Mouse (Mus musculus): ENCODE measurements around the gene Ly6g6d. TPM values are rescaled to one million over a fixed set of nuclear protein-coding genes. Genes with fewer than 3 reads are reported as not detected.

Ly6g6d gene
- polyA plus RNA-seq (2012; rRNA removed) = 2.5 and 3.0 TPM in 2 replicates

GRCm38 (mm10) chr17:35077786-35078233, at the start of gene Ly6g6d:
Gene Ly6g6d, minus strand, starts transcription at chr17:35078065.

GRCm38 (mm10) chr17:35126206-35126611, 48.3 kb upstream of the Ly6g6d start, which contains the start of gene D17H6S53E:
Gene D17H6S53E, plus strand, starts transcription at chr17:35126373.

GRCm38 (mm10) chr17:35121871-35122303, 44.0 kb upstream of the Ly6g6d start, which contains the start of gene Csnk2b:
Gene Csnk2b, minus strand, starts transcription at chr17:35122053.

GRCm38 (mm10) chr17:35121143-35121799, 43.4 kb upstream of the Ly6g6d start, which contains the start of gene Gpank1:
Gene Gpank1, plus strand, starts transcription at chr17:35121455.

GRCm38 (mm10) chr17:35115046-35116019, 37.5 kb upstream of the Ly6g6d start, which contains the start of gene Ly6g5b:
Gene Ly6g5b, minus strand, starts transcription at chr17:35115428.

GRCm38 (mm10) chr17:35108097-35108496, 30.2 kb upstream of the Ly6g6d start, which contains the start of gene Ly6g5c:
Gene Ly6g5c, plus strand, starts transcription at chr17:35108279.

GRCm38 (mm10) chr17:35088825-35089644, 11.2 kb upstream of the Ly6g6d start, which contains the start of gene Abhd16a:
Gene Abhd16a, plus strand, starts transcription at chr17:35089263.

GRCm38 (mm10) chr17:35085208-35085865, 7.5 kb upstream of the Ly6g6d start, which contains the start of gene Ly6g6f:
Gene Ly6g6f, minus strand, starts transcription at chr17:35085610.

GRCm38 (mm10) chr17:35076507-35077176, 1.2 kb downstream of the Ly6g6d start, which contains the start of gene Ly6g6e:
Gene Ly6g6e, plus strand, starts transcription at chr17:35076902.

GRCm38 (mm10) chr17:35066084-35066483, 11.8 kb downstream of the Ly6g6d start, which contains the start of gene Mpig6b:
Gene Mpig6b, minus strand, starts transcription at chr17:35066184.

GRCm38 (mm10) chr17:35064951-35065947, 12.6 kb downstream of the Ly6g6d start, which contains the start of gene Ly6g6c:
Gene Ly6g6c, plus strand, starts transcription at chr17:35065388.

GRCm38 (mm10) chr17:35058911-35059892, 18.7 kb downstream of the Ly6g6d start, which contains the start of gene Ddah2:
Gene Ddah2, plus strand, starts transcription at chr17:35059035.

GRCm38 (mm10) chr17:35049561-35050016, 28.3 kb downstream of the Ly6g6d start, which contains the start of gene Clic1:
Gene Clic1, plus strand, starts transcription at chr17:35049966.

GRCm38 (mm10) chr17:35046681-35047455, 31.0 kb downstream of the Ly6g6d start, which contains the start of gene Msh5:
Gene Msh5, minus strand, starts transcription at chr17:35046745.

GRCm38 (mm10) chr17:35027277-35028068, 50.4 kb downstream of the Ly6g6d start, which contains the start of gene Sapcd1:
Gene Sapcd1, minus strand, starts transcription at chr17:35028016.

